Mouse (Mus musculus) neural tube, embryonic 10.5 days (tissue): ENCODE measurements at regions not wholly inside any gene's neighbourhood (a gene's known extent, or its start where the extent isn't known, plus 50 kb on each side); places are given as distances from the start of the nearest gene placed in this dataset.
"Not testable (repeated sequence)": the region's sequence is repeated elsewhere in the genome, so short reads cannot be mapped to it uniquely, and the experiment has no call there.

Experiments used
- DNase-seq: peaks from one replicate; pipeline ENCODE4 v3.0.0-alpha.2; 2017; ENCODE audit warnings: low spot score; ENCODE audit errors: extremely low spot score

DNA sequence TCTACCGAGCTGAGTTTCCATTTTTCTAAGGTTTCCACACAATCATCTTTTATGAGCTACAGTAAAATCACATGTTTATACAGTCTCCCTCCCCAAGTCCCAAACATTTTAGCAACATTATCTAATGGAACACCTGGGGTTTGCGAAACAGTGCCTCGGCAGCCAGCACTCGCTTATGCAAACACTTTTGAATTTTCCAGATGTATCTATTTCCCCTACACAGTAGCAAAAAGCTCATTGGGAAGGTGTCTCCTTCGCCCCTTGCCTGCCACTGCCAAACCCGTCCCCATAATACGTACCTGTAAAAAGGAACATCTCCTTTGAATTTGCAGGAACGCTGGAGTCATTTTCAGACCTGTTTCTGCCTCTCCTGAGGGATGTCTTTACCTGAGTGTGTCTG is 149.6 kb upstream of the Mocs1 start:
- DNase-seq, result no peak

DNA sequence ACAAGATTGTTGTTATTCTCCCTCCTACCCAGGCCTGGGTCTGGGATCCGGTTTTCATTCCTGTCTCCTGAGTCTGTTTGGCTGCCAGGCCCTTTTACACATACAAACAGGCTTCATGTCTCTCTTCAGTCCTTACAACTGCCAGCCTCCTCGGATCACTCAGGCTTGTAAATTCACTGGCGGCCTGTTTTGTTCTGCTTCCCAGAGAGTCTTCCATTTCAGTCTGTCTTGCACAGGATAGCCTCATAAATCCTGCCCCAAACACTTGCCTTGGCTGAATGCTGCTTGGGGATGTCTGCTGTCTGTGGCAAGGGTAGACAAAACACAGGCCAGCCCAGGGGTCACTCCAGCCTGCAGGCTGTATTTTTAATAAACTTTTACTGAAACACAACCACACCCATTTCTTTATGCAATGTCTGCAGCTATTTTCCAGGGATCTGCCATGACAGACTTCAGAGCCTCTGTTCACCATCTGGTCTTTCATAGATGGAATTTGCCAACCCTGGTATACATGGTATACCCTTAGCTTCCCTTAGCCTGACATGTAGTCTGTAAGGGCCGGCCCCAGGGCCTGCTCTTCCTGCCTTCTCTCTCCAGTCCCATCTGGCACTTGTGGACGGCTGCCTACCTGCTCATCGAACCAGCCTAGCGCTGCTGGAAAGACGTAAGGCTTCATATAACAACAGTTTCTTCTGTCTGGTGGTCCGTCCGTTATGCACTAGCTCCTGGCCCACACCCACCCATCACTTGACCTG is 149.0 kb upstream of the Mocs1 start:
- peak; percentile 39 for DNase-seq

DNA sequence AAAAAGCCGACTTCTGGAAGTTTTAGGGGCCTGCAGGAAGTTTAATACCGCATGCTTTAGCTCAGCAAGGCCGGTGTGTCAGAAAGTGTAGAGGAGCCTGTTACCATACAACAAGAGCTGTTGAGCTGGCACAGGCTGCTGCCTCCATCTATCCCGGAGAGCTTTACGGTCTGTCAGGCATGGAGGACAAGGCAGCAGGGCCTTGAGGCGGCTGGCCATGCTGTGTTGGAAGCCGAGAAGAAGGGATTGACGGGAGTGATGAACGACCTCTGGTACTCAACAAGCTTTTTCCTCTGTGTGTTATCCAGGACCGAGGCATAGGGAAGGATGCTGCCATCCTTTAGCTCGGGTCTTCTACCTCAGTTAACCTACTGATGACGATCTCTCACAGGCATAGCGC is 146.8 kb upstream of the Mocs1 start:
- no peak for DNase-seq

DNA sequence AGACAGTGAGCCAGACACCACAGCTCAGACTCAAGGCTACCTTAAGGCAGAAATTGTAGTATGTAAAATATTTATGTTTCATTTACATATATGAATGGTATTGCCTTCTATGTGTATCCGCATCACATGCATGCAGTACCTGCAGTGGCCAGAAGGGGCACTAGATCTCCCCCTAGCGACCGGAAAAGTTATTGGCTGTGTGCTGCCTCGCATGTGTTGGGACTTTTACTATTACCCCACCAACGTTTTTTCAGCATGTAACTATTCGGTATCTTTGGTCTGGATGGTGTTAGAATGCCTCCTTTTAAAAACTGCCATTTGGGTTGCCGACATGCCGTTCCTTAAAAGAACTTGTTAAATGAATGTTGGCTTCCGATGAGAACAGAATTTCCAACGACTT is 145.7 kb upstream of the Mocs1 start:
- DNase-seq, result no peak

DNA sequence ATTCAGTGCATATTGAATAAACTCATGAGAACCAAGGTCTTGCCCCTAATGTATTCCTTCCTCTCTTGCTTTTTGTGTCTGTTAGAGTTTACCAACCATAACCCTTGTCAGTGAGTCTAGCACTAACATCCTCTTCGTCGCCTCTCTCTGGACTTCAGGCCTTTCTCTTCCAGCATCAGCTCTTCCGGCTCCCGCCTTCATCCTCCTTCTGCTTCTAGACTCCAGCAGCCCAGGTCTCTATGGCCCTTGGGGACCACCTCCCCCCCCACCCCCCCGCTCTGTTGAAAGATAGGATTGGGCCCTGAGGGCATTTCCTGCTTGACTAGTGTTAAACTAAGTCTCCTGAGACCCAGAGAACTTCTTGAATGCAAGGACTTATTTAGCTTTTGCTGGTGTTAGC is 144.7 kb upstream of the Mocs1 start:
- DNase-seq, result no peak

DNA sequence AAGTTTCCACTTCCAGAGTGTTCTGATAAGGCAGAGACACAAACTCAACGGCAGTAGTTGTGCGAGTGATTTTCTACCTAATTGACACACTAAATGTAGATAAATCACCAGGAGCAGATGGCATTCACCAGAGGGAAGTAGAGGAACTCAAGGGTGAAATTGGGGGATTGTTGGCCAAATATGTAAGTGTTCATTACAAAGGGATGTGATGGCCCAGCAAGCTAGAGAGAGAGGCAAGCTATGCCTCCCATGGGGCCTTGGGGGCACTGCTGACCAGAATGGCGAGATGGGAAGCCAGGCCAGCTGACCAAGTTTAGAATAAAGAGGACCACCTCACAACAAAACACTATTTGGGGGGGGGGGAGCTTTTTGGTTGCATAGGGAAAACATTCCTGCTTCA is 136.5 kb upstream of the Mocs1 start:
- DNase-seq, result no peak

DNA sequence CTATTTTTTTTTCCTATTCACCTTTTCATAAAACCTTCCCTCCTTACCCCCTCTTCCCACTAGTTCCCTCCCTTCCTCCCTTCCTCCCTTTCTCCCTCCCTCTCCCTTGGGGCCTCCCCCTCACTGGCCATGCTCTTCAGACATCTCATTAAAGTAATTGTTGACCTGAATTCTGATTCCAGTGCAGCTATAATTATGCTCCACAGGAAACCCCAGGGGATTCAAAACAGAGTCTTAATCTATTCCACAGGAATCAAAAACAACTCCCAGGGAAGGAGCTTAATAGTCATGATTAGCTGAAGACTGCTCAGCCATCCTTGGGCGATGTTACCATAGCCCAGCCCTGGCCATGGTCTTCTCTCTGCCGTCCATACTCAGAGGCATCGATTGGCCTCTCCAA is 123.7 kb upstream of the Mocs1 start:
- DNase-seq, result no peak

DNA sequence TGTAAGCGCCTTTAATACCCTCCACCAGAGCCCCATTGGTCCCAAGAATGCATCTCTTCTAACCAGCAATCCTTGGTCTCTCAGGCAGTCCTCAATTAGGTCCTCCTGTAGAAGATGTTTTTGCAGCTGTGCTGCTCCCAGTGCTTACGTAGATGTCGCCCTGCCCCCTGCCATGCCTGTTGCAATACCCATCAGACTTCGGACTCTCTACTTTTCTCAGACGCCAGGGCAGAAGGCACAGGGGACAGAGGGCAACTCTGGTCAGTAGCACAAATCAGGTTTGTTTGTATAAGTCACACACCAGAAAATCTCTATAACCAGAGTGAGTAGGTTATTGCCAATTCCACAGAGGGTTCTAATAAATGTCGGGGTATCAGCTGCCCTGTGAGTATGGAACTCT is 123.0 kb upstream of the Mocs1 start:
- DNase-seq, result no peak

DNA sequence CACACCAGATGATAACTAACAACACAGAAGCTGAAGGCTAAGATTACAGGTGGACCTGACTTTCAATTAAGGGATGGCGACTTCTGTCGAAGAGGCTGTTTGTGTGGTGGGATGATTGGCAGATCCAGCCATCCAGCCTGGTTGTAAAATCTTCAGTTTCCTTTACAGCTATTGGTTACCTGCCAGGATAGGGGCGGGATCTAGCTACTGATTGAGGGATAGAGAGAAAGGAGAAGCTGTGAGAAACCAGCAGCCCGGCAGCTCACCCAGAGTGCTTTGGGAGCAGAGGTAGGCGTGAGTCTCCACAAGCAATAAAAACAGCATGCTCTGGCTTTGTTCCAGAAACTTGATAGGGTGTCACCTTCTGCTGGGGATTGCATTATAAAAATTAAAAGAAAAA is 119.1 kb upstream of the Mocs1 start:
- DNase-seq, result peak; percentile 52

DNA sequence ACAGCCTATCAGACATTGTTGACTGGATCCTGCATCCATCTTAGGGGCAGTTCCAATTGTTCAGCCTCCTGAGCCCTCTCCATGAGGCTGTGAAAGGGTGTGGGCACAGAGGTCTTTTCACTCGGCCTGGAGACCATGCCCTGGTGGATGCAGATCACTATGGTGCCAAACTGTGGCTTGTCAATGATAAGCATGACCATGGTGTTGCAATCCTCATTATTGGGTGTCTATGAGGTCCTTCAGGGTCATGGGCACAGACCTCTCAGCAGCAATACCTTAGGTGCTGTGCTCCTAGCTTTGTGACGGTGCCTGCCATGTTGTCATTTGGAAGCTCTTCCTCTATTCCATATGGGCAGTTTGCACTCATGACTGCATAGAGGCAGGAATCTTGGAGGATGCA is 114.0 kb upstream of the Mocs1 start:
- DNase-seq, result no peak

DNA sequence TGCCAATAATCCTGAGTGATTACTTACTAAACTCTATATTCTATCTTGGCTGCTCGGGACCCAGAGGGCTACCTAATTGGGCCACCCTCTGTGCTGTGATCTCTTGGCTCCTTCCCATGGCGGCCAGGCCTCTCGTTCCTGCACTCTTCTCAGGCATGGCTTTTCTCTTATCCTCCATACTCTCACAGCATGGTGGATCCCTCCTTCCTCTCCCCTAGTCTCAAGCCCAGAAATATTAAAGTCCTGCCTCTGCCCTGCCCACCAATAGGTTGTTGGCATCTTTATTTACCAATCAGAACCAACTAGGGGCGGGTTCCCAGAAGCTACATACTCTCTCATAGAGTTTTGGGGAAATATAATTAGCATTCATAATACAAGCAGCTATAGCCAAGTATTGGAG is 100.6 kb upstream of the Mocs1 start:
- DNase-seq, result no peak

DNA sequence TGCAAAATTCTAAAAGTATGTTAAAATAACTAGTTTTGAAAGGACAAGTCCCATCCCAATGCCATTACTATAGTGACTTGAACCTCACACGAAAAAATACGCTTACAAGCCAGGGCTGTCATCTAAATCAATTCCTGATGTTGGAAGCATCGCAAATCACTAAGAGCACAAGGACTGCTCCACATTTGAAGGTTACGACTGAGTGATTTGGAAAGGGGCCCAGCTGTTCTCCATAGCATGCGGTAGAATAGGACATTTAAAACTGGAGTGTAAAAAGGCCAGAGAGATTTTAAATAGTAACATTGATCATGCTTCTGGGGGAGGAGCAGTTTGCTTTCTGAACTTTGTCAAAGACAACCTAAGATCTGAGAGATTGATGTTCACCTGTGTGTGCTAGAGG is 92.8 kb upstream of the Mocs1 start:
- DNase-seq, result no peak

DNA sequence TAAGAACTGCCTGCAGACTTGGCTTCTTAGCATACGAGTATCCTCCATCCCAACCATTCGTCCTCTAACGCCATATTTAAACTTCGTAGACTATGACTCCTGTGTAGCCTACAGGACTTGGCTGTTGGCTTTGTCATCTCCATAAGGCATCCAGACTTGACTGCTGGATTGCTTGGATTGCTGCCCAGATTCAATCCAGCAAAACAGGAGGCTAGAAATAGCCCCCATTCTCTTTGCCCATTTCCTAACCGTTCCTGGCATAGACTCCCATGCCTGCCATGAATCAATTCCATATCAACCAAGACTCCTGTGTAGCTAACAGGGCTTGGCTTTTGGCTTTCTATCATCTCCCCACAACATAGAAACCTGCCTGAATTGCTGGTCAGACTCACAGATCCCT is 90.3 kb upstream of the Mocs1 start:
- DNase-seq, result no peak

DNA sequence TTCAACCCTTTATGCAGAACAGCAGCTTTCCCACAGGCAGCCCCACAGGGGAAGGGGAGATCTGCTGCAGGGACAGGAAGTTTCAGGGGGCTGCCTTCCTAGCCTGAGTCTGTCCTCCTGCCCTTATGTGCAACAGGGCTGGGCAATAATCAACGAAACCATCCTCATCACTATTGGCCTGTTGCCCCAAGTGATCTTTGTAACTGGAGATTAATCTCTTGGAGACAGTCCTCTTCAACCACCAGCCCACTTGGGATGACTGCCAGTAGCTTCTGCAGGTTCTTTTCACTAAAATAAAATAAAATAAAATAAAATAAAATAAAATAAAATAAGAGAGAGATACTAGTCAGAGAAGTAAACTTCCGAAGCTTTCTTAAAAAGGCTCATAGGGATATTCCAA is 85.5 kb upstream of the Mocs1 start:
- DNase-seq, result no peak

DNA sequence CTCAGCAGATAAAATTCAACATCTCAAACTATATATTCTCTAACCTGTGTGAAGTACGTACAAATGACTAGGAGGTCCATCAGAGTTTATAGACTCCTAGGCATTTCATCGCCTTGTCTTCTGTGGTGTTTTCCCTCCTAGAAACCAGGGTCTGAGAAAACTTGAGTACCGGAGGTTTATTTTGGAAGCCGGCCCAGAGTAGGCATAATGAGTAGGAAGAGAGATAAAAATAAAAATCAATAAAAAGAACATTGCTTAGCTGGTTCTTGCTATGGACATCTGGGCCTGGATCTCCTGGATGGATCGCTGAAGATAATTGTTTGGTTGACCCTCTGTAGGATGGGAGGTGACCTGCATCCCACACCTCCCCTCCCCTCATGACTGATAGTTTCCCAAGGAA is 81.5 kb upstream of the Mocs1 start:
- DNase-seq, result no peak

DNA sequence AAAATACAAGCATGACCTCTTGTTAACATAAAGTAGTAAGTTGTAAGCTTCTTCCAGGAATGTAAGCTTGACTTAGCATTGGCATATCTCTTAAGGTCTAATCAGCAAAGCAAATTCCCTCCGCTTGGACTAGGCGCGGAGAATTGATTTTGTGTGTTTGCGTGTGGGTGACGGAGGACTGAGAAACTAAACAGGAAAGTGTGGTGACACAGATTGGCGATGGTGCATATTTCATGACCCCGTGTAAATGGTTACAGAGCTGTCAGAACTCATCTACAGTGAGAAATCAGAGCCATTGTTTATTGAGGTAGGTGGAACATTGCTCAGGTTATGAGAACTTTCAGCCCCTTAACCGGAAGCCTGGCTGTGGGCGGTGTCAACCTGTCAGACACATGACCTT is 78.8 kb upstream of the Mocs1 start:
- no peak for DNase-seq

DNA sequence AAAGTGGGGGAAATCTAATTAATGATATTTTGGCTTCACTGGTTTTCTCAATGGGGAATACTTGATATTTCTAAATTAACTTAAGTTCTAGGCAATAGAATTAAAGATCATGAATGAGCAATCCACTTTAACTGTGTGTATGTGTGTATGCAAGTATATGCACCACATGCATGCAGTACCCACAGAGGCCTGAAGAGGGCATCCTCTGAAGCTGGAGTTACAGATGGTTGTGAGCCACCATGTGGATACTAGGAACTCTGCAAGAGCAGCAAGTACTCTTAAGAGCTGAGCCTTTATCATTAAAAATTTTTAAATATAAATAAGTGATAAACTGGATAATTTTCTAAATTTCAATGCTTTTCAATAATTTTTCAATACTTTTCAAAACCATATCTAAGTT is 69.0 kb upstream of the Mocs1 start:
- DNase-seq, result no peak

DNA sequence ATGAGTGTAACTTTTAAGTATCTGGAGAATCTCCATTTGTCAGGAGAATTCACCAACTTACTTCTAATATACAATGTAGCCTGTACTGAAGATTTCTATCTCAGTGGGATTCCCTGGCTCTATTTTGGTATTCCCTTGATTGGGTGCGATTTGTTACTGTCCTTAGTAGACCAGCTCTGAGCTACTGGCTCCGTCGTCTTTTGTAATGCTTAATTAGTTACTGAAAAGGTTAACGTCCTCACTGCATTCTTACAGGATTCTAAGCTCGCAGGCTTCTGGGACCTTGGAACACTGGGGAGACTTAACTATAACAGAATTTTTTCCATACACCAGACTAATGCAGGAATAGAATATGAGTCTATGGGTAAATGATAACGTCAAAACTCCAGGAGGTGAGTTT is 67.9 kb upstream of the Mocs1 start:
- DNase-seq, result not testable (repeated sequence)

DNA sequence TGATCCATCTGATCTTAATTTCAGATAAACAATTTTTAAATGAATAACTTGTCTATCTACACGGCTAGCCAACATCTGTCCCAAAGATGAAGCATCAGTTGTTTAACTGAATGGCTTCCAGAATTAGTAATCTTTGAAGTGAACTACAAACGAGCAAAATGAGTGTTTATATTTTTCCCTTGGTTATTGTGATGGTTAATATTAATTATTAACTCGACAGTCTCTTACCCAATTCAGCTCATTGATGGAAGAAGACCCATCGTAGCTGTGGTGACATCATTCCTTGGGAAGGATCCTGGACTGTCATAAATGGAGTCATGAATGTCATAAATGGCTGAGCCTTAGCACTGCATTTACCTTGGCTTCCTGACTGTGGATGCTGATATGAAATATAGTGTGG is 60.4 kb upstream of the Mocs1 start:
- no peak for DNase-seq

DNA sequence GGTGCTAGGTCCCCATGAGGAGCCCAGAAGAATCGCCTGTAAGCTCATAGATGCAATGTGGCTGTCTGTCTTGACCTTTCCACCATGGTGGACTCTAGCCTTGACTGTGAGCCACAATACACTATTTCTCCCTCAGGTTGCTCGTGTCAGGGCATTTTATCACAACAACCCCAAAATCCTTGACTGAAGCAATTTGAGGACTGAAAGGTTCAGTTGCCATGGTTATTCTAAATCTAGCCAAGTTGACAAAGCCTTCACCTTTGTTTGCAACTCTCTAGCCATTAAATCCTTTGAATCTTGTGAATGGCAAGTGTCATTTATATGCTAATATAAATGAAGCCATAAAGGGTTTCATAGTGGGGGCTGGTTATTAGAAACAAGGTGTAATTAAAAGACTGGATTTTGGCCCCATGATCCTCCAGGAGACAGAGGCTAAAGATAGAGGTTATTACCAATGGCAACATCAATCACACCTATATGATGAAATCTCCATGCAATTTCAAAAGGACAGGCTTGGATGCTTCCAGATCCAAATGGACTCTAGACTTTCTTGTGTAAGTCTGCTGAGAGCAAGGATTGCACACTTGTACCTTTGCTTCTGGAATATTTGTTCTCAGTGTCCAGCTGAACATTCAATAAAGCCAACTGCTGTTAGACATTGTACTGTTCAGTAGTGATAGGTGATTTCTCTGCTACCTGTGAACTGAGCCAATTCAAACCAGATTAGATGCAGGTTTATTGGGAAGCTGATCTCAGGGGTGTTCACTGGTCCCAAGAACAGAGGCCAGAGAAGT is 59.5 kb upstream of the Mocs1 start:
- DNase-seq, result no peak

DNA sequence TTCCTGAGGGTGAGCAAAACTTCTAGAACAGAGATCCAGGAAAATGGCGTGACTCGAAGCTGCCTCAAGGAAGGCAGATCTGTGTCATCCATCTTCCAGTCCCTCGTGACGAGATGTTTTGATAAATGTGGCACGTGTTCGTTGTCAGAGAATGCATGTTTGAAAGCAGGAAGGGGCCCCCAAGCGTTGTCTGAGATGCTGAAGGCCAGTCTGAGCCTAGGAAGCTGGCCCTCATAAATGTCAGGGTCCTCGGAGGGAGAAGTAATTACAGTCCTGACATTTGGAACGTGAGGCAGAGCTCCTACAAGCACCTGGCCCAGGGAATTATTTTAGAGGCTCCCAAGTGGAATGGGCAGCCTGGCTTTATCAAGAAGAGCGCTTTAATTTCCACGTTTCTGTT is 50.5 kb upstream of the Mocs1 start:
- no peak for DNase-seq
